Mouse (Mus musculus): ENCODE measurements around the gene Shank1. TPM values are rescaled to one million over a fixed set of nuclear protein-coding genes. Genes with fewer than 3 reads are reported as not detected.
A peak's percentile ranks its signal among the peaks of the same experiment; 100 is the strongest.

Gene Shank1
- polyA plus RNA-seq, 1 experiment from 2014 or later: 0.02 TPM

DNA sequence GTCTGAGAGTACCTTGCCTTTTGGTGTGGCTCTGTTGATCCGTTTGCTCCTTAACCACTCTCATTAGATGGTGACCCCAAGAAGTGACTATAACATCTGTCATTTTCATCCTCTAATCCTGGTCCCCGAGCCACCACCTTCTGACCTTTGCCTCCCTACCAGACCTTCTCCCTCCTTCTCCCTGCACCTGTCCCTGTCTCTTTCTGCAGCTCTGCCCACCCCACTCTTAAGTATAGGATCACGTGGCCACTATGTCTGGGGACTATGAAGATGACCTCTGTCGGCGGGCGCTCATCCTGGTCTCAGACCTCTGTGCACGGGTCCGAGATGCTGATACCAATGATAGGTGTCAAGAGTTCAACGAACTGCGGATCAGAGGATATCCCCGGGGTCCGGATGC, 75.7 kb downstream of the Shank1 start, which contains the start of gene 1700008O03Rik:
Gene 1700008O03Rik (minus strand): TSS at position 101 of the 400 bp plus-strand sequence.
- peaks cover 2% of the 10 kb centered on the region; the same call in 1 of the 2 replicates for H3K4me1 ChIP-seq (ENCODE audit: control insufficient read depth, low read depth, low read length)
- H3K4me2 ChIP-seq (ENCODE audit: low read depth, low read length): peak within 1 kb of the TSS; percentile 65
- peaks cover 38% of the 10 kb centered on the region for H3K27me3 ChIP-seq (ENCODE audit: control insufficient read depth, insufficient read depth, low read depth, low read length)
- no peaks in the 10 kb centered on the region for H3K9me3 ChIP-seq (replicated peaks; ENCODE audit: control insufficient read depth, low read length)
- WGBS (ENCODE audit: insufficient replicate concordance): 60% methylated on average over 12 of the region's 12 CpGs
- no peak within 1 kb of the TSS for H3K9ac ChIP-seq (ENCODE audit: low read depth, low read length)
- H3K36me3 ChIP-seq (ENCODE audit: control insufficient read depth, insufficient read depth): no peaks in the 10 kb centered on the region
- H3K27ac ChIP-seq (ENCODE audit: low read length): no peak within 1 kb of the TSS
- H3K4me3 ChIP-seq (ENCODE audit: low read depth, low read length): peak within 1 kb of the TSS; percentile 33
- ATAC-seq (ENCODE audit: low read depth): no peak

DNA sequence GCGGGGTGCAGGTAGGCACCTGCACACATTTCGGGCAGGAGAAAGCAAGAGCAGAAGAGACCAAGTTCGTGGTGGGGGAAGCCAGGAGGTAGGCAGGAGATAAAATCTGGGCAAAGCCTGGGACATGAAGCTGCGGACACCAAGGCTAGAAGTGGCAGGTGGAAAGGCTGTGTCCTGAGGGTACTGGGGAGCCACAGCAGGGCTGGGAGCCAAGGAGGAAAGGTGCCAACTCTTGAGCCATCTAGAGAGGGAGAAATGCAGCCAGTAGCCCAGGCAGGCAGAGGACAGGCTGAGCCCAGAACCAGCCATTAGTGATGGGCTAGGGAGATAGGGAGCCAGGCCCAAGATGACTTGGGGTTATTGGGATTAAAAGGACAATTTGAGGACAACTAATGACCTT, 81.8 kb downstream of the Shank1 start:
- H3K36me3 ChIP-seq (ENCODE audit: control insufficient read depth, insufficient read depth): no peaks in the 10 kb centered on the region

DNA sequence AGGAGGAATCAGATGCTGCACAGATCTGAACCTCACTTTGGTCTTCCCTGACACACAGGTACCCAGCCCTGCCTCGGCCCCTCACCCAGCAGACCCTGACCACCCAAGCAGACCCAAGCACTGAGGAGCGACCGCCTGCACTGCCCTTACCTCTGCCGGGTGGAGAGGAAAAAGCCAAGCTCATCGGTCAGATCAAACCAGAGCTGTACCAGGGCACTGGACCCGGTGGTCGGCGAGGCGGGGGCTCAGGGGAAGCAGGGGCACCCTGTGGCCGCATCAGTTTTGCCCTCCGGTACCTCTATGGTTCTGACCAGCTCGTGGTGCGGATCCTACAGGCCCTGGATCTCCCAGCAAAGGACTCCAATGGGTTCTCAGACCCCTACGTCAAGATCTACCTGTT, 82.3 kb downstream of the Shank1 start:
- no peak for ATAC-seq (ENCODE audit: low read depth)
- Histone ChIP-seq H3K9me3 (replicated peaks; ENCODE audit: control insufficient read depth, low read length) (no peaks in the 10 kb centered on the region), H3K27ac (ENCODE audit: low read length) (no peak overlapping the region), H3K4me1 (ENCODE audit: control insufficient read depth, low read depth, low read length) (no peaks in the 10 kb centered on the region), H3K27me3 (ENCODE audit: control insufficient read depth, insufficient read depth, low read depth, low read length) (peaks cover 5% of the 10 kb centered on the region; the same call in 1 of the 2 replicates), H3K36me3 (ENCODE audit: control insufficient read depth, insufficient read depth) (no peaks in the 10 kb centered on the region), H3K9ac (ENCODE audit: low read depth, low read length) (no peak overlapping the region), H3K4me3 (ENCODE audit: low read depth, low read length) (no peak overlapping the region), H3K4me2 (ENCODE audit: low read depth, low read length) (no peak overlapping the region)
- 66% methylated on average over 14 of the region's 14 CpGs for WGBS (ENCODE audit: insufficient replicate concordance)

More for the DNA sequence above, 81.8 kb downstream of the Shank1 start:
- Histone ChIP-seq H3K27me3 (ENCODE audit: control insufficient read depth, insufficient read depth, low read depth, low read length) (peaks cover 5% of the 10 kb centered on the region; the same call in 1 of the 2 replicates), H3K4me3 (ENCODE audit: low read depth, low read length) (no peak overlapping the region), H3K9me3 (replicated peaks; ENCODE audit: control insufficient read depth, low read length) (no peaks in the 10 kb centered on the region), H3K9ac (ENCODE audit: low read depth, low read length) (no peak overlapping the region), H3K4me2 (ENCODE audit: low read depth, low read length) (no peak overlapping the region), H3K27ac (ENCODE audit: low read length) (no peak overlapping the region), H3K4me1 (ENCODE audit: control insufficient read depth, low read depth, low read length) (no peaks in the 10 kb centered on the region)
- WGBS (ENCODE audit: insufficient replicate concordance): 46% methylated on average over 4 of the region's 4 CpGs
- no peak for ATAC-seq (ENCODE audit: low read depth)

DNA sequence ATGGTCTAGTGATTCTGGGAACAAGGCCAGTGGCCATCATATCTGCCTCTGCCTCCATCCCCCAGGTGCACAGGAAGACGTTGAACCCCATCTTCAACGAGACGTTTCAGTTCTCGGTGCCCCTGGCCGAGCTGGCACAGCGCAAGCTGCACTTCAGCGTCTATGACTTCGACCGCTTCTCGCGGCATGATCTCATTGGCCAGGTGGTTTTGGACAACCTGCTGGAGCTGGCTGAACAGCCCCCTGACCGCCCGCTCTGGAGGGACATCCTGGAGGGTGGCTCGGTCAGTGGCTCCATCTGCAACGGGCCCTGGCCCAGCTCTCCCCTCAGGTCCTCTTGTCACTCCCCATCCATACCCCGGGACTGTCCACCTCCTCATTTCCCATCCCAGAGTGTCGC, 83.2 kb downstream of the Shank1 start:
- Histone ChIP-seq H3K4me3 (ENCODE audit: low read depth, low read length) (no peak overlapping the region), H3K27ac (ENCODE audit: low read length) (no peak overlapping the region), H3K9ac (ENCODE audit: low read depth, low read length) (no peak overlapping the region), H3K9me3 (replicated peaks; ENCODE audit: control insufficient read depth, low read length) (no peaks in the 10 kb centered on the region), H3K4me2 (ENCODE audit: low read depth, low read length) (no peak overlapping the region), H3K4me1 (ENCODE audit: control insufficient read depth, low read depth, low read length) (no peaks in the 10 kb centered on the region), H3K27me3 (ENCODE audit: control insufficient read depth, insufficient read depth, low read depth, low read length) (no peaks in the 10 kb centered on the region), H3K36me3 (ENCODE audit: control insufficient read depth, insufficient read depth) (no peaks in the 10 kb centered on the region)
- WGBS (ENCODE audit: insufficient replicate concordance): 72% methylated on average over 17 of the region's 17 CpGs
- ATAC-seq (ENCODE audit: low read depth): no peak

DNA sequence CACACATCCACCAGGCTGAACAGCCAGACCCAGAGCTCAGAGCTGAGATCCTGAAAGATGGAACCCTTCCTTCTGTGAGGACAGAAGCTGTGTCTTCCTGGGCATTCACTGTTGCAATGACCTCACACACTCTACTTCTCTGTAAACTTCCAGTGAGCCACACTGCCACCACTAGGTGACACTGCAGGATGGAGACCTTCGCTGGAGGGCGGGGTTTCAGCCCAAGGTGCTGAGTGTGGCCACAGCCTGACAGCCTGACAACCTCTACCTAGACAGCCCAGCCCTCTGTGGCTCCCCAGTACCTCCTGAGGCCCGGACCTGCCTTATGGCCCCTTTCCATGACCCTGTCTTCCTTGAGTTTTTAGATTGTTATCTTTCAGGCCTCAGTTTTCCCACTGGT, 88.5 kb downstream of the Shank1 start:
- Histone ChIP-seq H3K36me3 (ENCODE audit: control insufficient read depth, insufficient read depth) (no peaks in the 10 kb centered on the region), H3K4me3 (ENCODE audit: low read depth, low read length) (no peak overlapping the region), H3K27ac (ENCODE audit: low read length) (no peak overlapping the region), H3K27me3 (ENCODE audit: control insufficient read depth, insufficient read depth, low read depth, low read length) (no peaks in the 10 kb centered on the region; the same call in 1 of the 2 replicates), H3K9me3 (replicated peaks; ENCODE audit: control insufficient read depth, low read length) (no peaks in the 10 kb centered on the region), H3K4me1 (ENCODE audit: control insufficient read depth, low read depth, low read length) (no peaks in the 10 kb centered on the region), H3K9ac (ENCODE audit: low read depth, low read length) (no peak overlapping the region), H3K4me2 (ENCODE audit: low read depth, low read length) (no peak overlapping the region)
- WGBS (ENCODE audit: insufficient replicate concordance): 13% methylated on average over 3 of the region's 3 CpGs
- peak; percentile 76 for ATAC-seq (ENCODE audit: low read depth)

DNA sequence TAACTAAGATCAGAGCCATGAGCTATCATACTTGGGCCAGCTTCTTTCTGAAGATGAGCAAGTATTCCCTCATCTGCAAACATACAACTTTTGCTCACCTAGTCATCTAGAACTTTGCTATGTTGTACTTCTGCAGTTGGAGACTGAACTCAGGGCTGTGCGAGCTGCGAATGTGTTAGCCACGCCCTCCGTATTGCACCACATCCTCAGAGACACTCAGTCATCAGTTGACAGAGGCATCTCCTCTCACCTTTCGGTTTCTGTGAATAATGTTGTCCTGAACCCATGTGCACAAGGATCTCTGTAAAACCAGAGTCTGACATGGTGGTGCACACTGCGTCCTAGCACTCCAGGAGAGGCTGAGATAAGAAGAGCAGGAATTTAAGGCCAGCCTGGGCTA, 91.6 kb downstream of the Shank1 start:
- H3K36me3 ChIP-seq (ENCODE audit: control insufficient read depth, insufficient read depth): no peaks in the 10 kb centered on the region
- H3K9me3 ChIP-seq (replicated peaks; ENCODE audit: control insufficient read depth, low read length): no peaks in the 10 kb centered on the region
- ATAC-seq (ENCODE audit: low read depth): no peak
- H3K9ac ChIP-seq (ENCODE audit: low read depth, low read length): no peak overlapping the region
- H3K27me3 ChIP-seq (ENCODE audit: control insufficient read depth, insufficient read depth, low read depth, low read length): no peaks in the 10 kb centered on the region; the same call in none of the 2 replicates
- WGBS (ENCODE audit: insufficient replicate concordance): 45% methylated on average over 6 of the region's 6 CpGs
- H3K4me3 ChIP-seq (ENCODE audit: low read depth, low read length): no peak overlapping the region
- no peak overlapping the region for H3K4me2 ChIP-seq (ENCODE audit: low read depth, low read length)
- no peak overlapping the region for H3K27ac ChIP-seq (ENCODE audit: low read length)
- peaks cover 3% of the 10 kb centered on the region; the same call in 1 of the 2 replicates for H3K4me1 ChIP-seq (ENCODE audit: control insufficient read depth, low read depth, low read length)

DNA sequence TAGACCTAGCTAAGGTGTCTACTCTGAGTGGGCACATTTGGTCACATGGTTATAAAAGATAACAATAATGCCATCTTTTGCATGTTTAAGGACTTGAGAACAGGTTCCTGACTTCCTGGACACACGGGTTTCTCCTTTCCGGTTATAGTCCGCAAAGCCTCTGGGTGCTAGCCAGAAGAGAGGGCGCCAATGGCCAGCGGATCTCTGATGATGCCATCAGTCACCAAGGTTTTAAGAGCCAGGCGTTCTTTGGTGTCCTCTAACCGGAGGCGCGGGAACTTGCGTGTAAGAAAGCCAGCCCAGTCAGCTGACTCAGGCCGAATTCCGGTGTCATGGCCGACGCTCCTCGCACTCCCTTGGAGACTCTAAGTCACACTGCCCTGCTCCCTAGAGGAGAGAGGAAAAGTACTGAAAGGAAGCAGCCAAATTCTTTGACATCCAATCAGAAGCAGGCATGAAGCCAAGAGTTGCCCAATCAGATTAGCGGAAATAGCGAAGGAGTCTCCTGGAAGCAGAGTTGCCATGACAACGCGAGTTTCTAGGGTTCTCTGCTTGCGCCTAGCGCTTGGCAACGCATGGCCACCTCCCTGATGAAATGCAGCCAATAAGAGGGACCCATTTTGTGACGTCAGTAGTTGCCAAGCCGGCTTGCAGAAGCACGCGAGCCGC, 95.4 kb downstream of the Shank1 start:
- WGBS (ENCODE audit: insufficient replicate concordance): 3% methylated on average over 27 of the region's 27 CpGs
- Histone ChIP-seq H3K27ac (ENCODE audit: low read length) (no peak overlapping the region), H3K9ac (ENCODE audit: low read depth, low read length) (no peak overlapping the region), H3K4me3 (ENCODE audit: low read depth, low read length) (peak overlapping the region; percentile 37), H3K9me3 (replicated peaks; ENCODE audit: control insufficient read depth, low read length) (no peaks in the 10 kb centered on the region), H3K4me2 (ENCODE audit: low read depth, low read length) (peak overlapping the region; percentile 51), H3K27me3 (ENCODE audit: control insufficient read depth, insufficient read depth, low read depth, low read length) (no peaks in the 10 kb centered on the region; the same call in none of the 2 replicates), H3K4me1 (ENCODE audit: control insufficient read depth, low read depth, low read length) (peaks cover 3% of the 10 kb centered on the region; the same call in 1 of the 2 replicates), H3K36me3 (ENCODE audit: control insufficient read depth, insufficient read depth) (no peaks in the 10 kb centered on the region)
- ATAC-seq (ENCODE audit: low read depth): peak; percentile 71

DNA sequence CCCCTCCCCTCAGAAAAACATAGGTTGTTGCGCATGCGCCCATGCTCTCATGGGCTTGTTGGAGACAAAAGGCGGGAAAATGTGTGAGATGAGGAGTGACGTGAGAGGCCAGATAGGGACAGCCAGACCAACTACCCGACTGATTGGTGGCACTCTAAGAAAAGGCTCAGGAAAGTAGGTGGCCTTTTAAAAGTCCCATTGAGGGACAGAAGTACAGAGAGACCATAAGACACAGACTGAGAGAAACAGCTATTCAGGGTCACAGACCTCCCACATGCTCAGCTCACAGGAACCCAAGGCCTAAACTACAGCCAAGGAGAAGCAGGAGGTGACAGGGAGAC, 95.9 kb downstream of the Shank1 start:
- Histone ChIP-seq H3K27me3 (ENCODE audit: control insufficient read depth, insufficient read depth, low read depth, low read length) (no peaks in the 10 kb centered on the region; the same call in none of the 2 replicates), H3K36me3 (ENCODE audit: control insufficient read depth, insufficient read depth) (no peaks in the 10 kb centered on the region), H3K4me2 (ENCODE audit: low read depth, low read length) (peak overlapping the region; percentile 51), H3K9ac (ENCODE audit: low read depth, low read length) (no peak overlapping the region), H3K4me3 (ENCODE audit: low read depth, low read length) (peak overlapping the region; percentile 37), H3K27ac (ENCODE audit: low read length) (no peak overlapping the region), H3K9me3 (replicated peaks; ENCODE audit: control insufficient read depth, low read length) (no peaks in the 10 kb centered on the region), H3K4me1 (ENCODE audit: control insufficient read depth, low read depth, low read length) (peaks cover 3% of the 10 kb centered on the region; the same call in 1 of the 2 replicates)
- 3% methylated on average over 5 of the region's 5 CpGs for WGBS (ENCODE audit: insufficient replicate concordance)
- no peak for ATAC-seq (ENCODE audit: low read depth)

All from liver, embryonic 16.5 days (tissue).